Mouse (Mus musculus) brain, embryonic 14.5 days (tissue): ENCODE results near the gene Msrb3. TPM values are rescaled to one million over a fixed set of nuclear protein-coding genes. Genes with fewer than 3 reads are reported as not detected.
"Not testable (repeated sequence)": the region's sequence is repeated elsewhere in the genome, so short reads cannot be mapped to it uniquely, and the experiment has no call there.

Source experiments
- DNase-seq: peaks from one replicate; pipeline ENCODE4 v3.0.0-alpha.2; 2011; ENCODE audit warnings: low read depth
- CTCF ChIP-seq: fragments of 200-500 bp; IDR thresholded peaks from 2 replicates; pipeline ENCODE4 v1.5.1; 2012; ENCODE audit warnings: inconsistent platforms, mild to moderate bottlenecking, moderate library complexity, borderline replicate concordance; ENCODE audit not compliant: insufficient read depth, insufficient read length; ENCODE audit errors: extremely low read depth
- POLR2A ChIP-seq: fragments of 200-500 bp; IDR thresholded peaks from 2 replicates; pipeline ENCODE4 v1.6.1; 2012; ENCODE audit warnings: mild to moderate bottlenecking, inconsistent platforms, borderline replicate concordance; ENCODE audit not compliant: poor library complexity, insufficient read depth, insufficient read length, severe bottlenecking; ENCODE audit errors: extremely low read depth
- polyA plus RNA-seq: library from polyadenylated mRNA; depleted of rRNA; stranded (reverse); fragments of >200 nt; gene quantifications from 2 replicates; pipeline ENCODE4 v1.2.3, GENCODE M21; 2012; rRNA removed

The Msrb3 gene
- polyA plus RNA-seq, 1 experiment: 4.1 TPM

- TF ChIP-seq POLR2A: no peak
- TF ChIP-seq CTCF: no peak
These were observed 147.6 kb downstream of the Msrb3 start for GRCm38 (mm10) chr10:120751295-120751722.

GRCm38 (mm10) chr10:120749556-120749955 lies 149.3 kb downstream of the Msrb3 start:
- not testable (repeated sequence) for DNase-seq

More at GRCm38 (mm10) chr10:120751295-120751722, 147.6 kb downstream of the Msrb3 start:
- peak; percentile 72 for DNase-seq

DNA sequence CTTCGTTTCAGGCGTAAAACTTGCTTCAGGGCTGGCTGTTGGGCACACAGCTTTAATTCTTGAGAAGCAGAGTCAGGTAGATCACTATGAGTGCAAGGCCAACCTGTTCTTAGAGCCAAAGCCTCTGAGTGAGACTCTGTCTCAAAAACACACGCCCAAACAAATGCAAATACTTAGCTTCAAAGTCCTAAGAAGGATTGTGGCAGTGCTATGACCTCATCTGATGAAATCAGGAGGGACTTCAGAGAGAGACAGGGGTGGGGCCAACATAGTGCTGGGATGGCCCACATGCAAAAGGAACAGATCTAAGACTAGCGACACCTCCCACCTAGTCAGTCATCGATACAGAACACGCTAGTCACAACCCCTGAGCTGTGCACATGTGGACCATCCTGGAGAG lies 150.7 kb downstream of the Msrb3 start:
- no peak for DNase-seq
- TF ChIP-seq POLR2A (no peak), CTCF (no peak)

GRCm38 (mm10) chr10:120745138-120745856 lies 153.6 kb downstream of the Msrb3 start:
- TF ChIP-seq POLR2A: no peak
- TF ChIP-seq CTCF: no peak
- DNase-seq: peak; percentile 96

- DNase-seq: peak; percentile 84
- TF ChIP-seq POLR2A (no peak), CTCF (no peak)
These were observed 154.3 kb downstream of the Msrb3 start for GRCm38 (mm10) chr10:120744441-120745137.

GRCm38 (mm10) chr10:120736508-120737069 lies 162.3 kb downstream of the Msrb3 start:
- TF ChIP-seq POLR2A (no peak), CTCF (no peak)
- DNase-seq: peak; percentile 61

DNA sequence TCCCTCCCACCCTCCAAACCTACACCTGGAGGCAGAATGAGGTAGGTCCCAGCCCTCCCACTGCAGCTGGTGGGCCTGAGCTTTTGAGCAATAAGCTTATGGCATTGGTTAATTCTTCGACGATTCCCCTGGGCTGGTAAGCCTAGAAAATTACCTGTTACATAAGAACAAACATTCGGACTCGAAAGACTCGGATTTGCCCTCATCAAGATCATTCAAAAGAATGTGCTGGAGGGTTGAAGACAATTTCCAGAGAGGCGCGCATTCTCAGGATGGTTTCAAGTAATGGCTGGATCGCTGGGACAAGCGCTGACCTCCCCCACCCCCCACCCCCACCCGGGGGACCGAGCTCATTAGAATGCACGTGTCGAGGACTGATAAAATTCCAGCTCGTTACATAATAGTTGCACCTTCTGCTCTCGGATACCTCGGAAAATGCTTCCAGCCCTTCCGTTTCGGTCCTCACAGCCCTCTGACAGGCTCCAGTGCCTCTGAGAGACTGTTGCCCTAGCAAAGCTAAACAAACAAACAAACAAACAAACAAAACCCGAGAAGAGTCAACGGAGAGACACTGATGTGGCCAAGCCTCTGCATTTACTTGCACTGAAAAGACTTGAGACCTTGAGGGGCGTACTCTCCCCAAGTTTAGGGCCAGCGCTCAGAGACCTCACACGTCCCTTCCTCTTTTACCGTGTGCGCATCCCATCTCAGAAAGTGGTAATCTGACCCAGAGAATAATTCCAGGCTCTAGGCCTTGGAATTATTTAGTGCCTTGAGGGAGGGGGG lies 163.0 kb downstream of the Msrb3 start:
- TF ChIP-seq CTCF (no peak), POLR2A (no peak)
- DNase-seq: peak; percentile 34

- DNase-seq: no peak
- TF ChIP-seq POLR2A (no peak), CTCF (no peak)
These were observed 164.5 kb downstream of the Msrb3 start for GRCm38 (mm10) chr10:120734364-120734763.

Other genes starting within 250 kb of the Msrb3 start
- 16.2 and 17.5 TPM in 2 replicates for gene Lemd3, start 80.2 kb upstream of the Msrb3 start, polyA plus RNA-seq
- 6.2 and 9.3 TPM in 2 replicates for gene Wif1, start 134.9 kb upstream of the Msrb3 start, polyA plus RNA-seq